Mouse (Mus musculus): ENCODE data around the gene Arrb1. TPM values are rescaled to one million over a fixed set of nuclear protein-coding genes. Genes with fewer than 3 reads are reported as not detected.

The Arrb1 gene
- polyA plus RNA-seq, 1 experiment from 2014 or later, result 14.5 TPM

- 32% methylated on average over 6 of the region's 6 CpGs for WGBS
- Histone ChIP-seq H3K9ac (no peak overlapping the region), H3K36me3 (peaks cover 7% of the 10 kb centered on the region), H3K27me3 (replicated peaks) (peaks cover 13% of the 10 kb centered on the region; the same call in 1 of the 2 replicates), H3K27ac (ENCODE audit: poor library complexity, severe bottlenecking) (peak overlapping the region; percentile 45; the same call in 1 of the 2 replicates), H3K4me3 (no peak overlapping the region), H3K4me2 (peak overlapping the region; percentile 38; the same call in 1 of the 2 replicates), H3K4me1 (replicated peaks) (peaks cover 31% of the 10 kb centered on the region), H3K9me3 (replicated peaks) (no peaks in the 10 kb centered on the region)
- ATAC-seq (ENCODE audit: insufficient number of reproducible peaks, low FRiP score), result peak; percentile 77
Observed at GRCm38 (mm10) chr7:99580247-99580646, 45.0 kb downstream of the Arrb1 start.

GRCm38 (mm10) chr7:99582306-99582705 lies 47.0 kb downstream of the Arrb1 start:
- Histone ChIP-seq H3K36me3 (peaks cover 15% of the 10 kb centered on the region), H3K27ac (ENCODE audit: poor library complexity, severe bottlenecking) (no peak overlapping the region), H3K27me3 (replicated peaks) (peaks cover 13% of the 10 kb centered on the region; the same call in 1 of the 2 replicates), H3K9ac (no peak overlapping the region), H3K4me2 (no peak overlapping the region), H3K4me1 (replicated peaks) (peaks cover 31% of the 10 kb centered on the region), H3K4me3 (no peak overlapping the region), H3K9me3 (replicated peaks) (no peaks in the 10 kb centered on the region)
- no peak for ATAC-seq (ENCODE audit: insufficient number of reproducible peaks, low FRiP score)
- 49% methylated on average over 7 of the region's 7 CpGs for WGBS

DNA sequence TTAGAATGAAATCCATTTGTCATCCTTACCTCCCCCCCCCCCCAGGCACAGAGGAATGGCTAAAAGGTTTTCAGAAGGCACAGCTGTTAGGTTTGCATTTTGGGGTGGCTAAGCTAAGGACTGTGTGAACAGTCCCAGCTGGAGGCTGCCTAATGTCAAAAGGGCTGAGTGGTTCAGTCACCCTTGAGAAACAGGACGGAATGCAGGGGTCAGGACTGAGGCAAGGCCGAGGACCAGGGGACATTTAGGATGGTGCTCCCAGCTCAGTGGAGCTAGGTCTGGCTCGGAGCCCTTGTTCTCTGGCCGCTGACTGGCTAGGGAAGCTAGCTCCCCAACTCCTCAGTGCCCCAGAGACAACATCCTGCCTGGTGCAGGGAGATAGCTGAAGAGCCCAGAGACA lies 47.6 kb downstream of the Arrb1 start:
- WGBS, result 59% methylated on average over 4 of the region's 4 CpGs
- ATAC-seq (ENCODE audit: insufficient number of reproducible peaks, low FRiP score), result no peak
- Histone ChIP-seq H3K27me3 (replicated peaks) (peaks cover 13% of the 10 kb centered on the region; the same call in 1 of the 2 replicates), H3K9ac (no peak overlapping the region), H3K27ac (ENCODE audit: poor library complexity, severe bottlenecking) (no peak overlapping the region), H3K36me3 (peaks cover 17% of the 10 kb centered on the region), H3K4me1 (replicated peaks) (peaks cover 31% of the 10 kb centered on the region), H3K4me3 (no peak overlapping the region), H3K9me3 (replicated peaks) (no peaks in the 10 kb centered on the region), H3K4me2 (no peak overlapping the region)

DNA sequence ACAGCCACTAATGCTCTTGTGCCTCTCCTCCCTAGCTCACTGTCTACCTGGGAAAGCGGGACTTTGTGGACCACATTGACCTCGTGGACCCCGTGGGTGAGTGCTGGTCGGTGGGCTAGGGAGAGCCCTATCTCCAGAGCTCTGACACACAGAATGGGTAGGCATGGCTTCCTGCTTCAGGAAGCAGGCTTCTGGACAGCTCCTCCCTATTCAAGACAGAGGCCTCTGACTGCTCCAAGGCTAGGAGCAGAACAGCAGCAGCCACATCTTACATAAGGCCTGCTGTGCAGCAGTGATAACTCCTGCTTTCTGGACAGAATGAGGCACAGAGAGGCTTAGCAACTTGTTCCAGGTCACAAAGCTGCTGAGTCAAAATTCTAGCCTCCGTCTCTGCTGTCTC lies 48.4 kb downstream of the Arrb1 start:
- no peak overlapping the region for H3K4me3 ChIP-seq
- H3K4me1 ChIP-seq (replicated peaks), result peaks cover 31% of the 10 kb centered on the region
- no peak overlapping the region for H3K9ac ChIP-seq
- H3K27ac ChIP-seq (ENCODE audit: poor library complexity, severe bottlenecking), result no peak overlapping the region
- ATAC-seq (ENCODE audit: insufficient number of reproducible peaks, low FRiP score), result no peak
- no peak overlapping the region for H3K4me2 ChIP-seq
- WGBS, result 69% methylated on average over 5 of the region's 5 CpGs
- no peaks in the 10 kb centered on the region for H3K9me3 ChIP-seq (replicated peaks)
- peaks cover 13% of the 10 kb centered on the region; the same call in 1 of the 2 replicates for H3K27me3 ChIP-seq (replicated peaks)
- H3K36me3 ChIP-seq, result peaks cover 24% of the 10 kb centered on the region

DNA sequence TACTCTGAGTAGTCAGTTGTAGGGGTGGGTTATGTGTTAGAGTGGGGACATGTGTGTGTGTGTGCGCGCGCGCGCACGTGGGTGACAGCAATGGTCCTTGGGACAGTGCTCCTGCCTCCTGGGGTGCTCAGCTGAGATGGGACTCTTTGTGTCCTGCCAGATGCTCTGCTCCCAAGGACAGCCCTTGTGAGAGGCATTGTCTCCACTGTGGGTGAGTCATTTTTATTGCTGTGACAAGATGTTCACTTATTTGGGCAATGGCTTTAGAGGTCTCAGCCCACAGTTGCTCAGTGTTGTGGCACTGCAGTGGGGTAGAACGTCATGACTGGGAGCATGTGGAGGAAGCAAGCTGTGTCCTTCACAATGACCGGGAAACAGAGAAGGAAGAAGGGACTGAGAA lies 50.7 kb downstream of the Arrb1 start:
- 90% methylated on average over 8 of the region's 8 CpGs for WGBS
- no peak overlapping the region for H3K4me3 ChIP-seq

GRCm38 (mm10) chr7:99590064-99590463 lies 54.8 kb downstream of the Arrb1 start:
- no peak overlapping the region for H3K4me2 ChIP-seq
- no peak overlapping the region for H3K9ac ChIP-seq
- no peak overlapping the region for H3K27ac ChIP-seq (ENCODE audit: poor library complexity, severe bottlenecking)
- 20% methylated on average over 3 of the region's 3 CpGs for WGBS
- H3K4me3 ChIP-seq, result no peak overlapping the region
- H3K36me3 ChIP-seq, result peaks cover 60% of the 10 kb centered on the region
- no peak for ATAC-seq (ENCODE audit: insufficient number of reproducible peaks, low FRiP score)
- no peaks in the 10 kb centered on the region for H3K27me3 ChIP-seq (replicated peaks)
- no peaks in the 10 kb centered on the region for H3K9me3 ChIP-seq (replicated peaks)
- 0 out of 2 replicates have a peak, but pooled peaks cover 6% of the 10 kb centered on the region for H3K4me1 ChIP-seq (replicated peaks)

More for the DNA sequence above, 50.7 kb downstream of the Arrb1 start:
- Histone ChIP-seq H3K9me3 (replicated peaks) (no peaks in the 10 kb centered on the region), H3K9ac (no peak overlapping the region), H3K4me2 (no peak overlapping the region), H3K4me1 (replicated peaks) (peaks cover 11% of the 10 kb centered on the region), H3K27me3 (replicated peaks) (no peaks in the 10 kb centered on the region), H3K27ac (ENCODE audit: poor library complexity, severe bottlenecking) (no peak overlapping the region), H3K36me3 (peaks cover 30% of the 10 kb centered on the region)
- no peak for ATAC-seq (ENCODE audit: insufficient number of reproducible peaks, low FRiP score)

DNA sequence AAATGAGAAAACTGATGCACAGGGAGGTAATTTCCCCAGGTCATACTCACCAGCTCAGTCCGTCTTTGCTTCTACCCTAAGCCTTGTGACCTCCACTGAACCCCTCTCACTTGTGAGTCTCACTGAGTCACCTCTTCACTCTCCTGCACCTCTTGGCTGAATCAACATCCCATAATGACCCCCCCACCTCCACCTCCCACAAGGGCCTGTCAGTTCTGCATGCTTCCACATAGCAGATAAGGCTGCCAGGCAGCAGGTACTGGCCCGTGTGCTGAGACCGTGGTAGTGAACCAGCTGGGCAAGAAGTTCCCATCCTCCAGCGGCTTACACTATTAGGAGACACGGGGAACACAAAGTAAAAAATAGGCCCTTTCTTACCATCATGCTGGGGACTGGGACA lies 55.4 kb downstream of the Arrb1 start:
- WGBS, result 81% methylated on average over 5 of the region's 5 CpGs
- peaks cover 61% of the 10 kb centered on the region for H3K36me3 ChIP-seq
- no peak overlapping the region for H3K4me2 ChIP-seq
- no peak for ATAC-seq (ENCODE audit: insufficient number of reproducible peaks, low FRiP score)
- no peak overlapping the region for H3K9ac ChIP-seq
- H3K4me3 ChIP-seq, result no peak overlapping the region
- H3K9me3 ChIP-seq (replicated peaks), result no peaks in the 10 kb centered on the region
- H3K4me1 ChIP-seq (replicated peaks), result 0 out of 2 replicates have a peak, but pooled peaks cover 6% of the 10 kb centered on the region
- H3K27ac ChIP-seq (ENCODE audit: poor library complexity, severe bottlenecking), result no peak overlapping the region
- no peaks in the 10 kb centered on the region for H3K27me3 ChIP-seq (replicated peaks)

DNA sequence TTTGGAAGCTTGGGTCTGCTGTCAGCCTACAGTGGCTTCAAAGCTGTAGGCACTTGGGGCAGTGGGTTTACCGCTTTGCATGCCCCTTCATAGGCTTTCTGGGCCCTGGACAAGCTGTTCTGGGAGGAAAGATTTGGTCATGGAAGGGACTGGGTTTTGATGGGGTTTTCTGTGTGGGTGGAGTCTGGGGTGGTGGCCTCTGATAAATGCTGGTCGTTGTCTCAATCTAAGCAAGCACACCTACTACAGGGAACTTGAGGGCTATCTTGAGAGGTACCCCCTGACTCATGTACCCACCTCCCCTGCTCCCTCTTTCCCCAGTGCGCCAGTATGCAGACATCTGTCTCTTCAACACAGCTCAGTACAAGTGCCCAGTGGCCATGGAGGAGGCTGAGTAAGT lies 57.4 kb downstream of the Arrb1 start:
- Histone ChIP-seq H3K4me3 (no peak overlapping the region), H3K4me2 (no peak overlapping the region), H3K4me1 (replicated peaks) (0 out of 2 replicates have a peak, but pooled peaks cover 6% of the 10 kb centered on the region), H3K27me3 (replicated peaks) (no peaks in the 10 kb centered on the region), H3K36me3 (peaks cover 67% of the 10 kb centered on the region), H3K27ac (ENCODE audit: poor library complexity, severe bottlenecking) (no peak overlapping the region), H3K9me3 (replicated peaks) (no peaks in the 10 kb centered on the region), H3K9ac (no peak overlapping the region)
- 81% methylated on average over 3 of the region's 3 CpGs for WGBS
- ATAC-seq (ENCODE audit: insufficient number of reproducible peaks, low FRiP score), result peak; percentile 35; the same call in 1 of the 2 replicates

- Histone ChIP-seq H3K4me1 (replicated peaks) (0 out of 2 replicates have a peak, but pooled peaks cover 6% of the 10 kb centered on the region), H3K9ac (no peak overlapping the region), H3K4me2 (0 out of 2 replicates have a peak overlapping the region, but pooled peaks have one; percentile 23), H3K27me3 (replicated peaks) (no peaks in the 10 kb centered on the region), H3K9me3 (replicated peaks) (no peaks in the 10 kb centered on the region), H3K27ac (ENCODE audit: poor library complexity, severe bottlenecking) (peak overlapping the region; percentile 58), H3K36me3 (peaks cover 69% of the 10 kb centered on the region), H3K4me3 (peak overlapping the region; percentile 22; the same call in 1 of the 2 replicates)
- 68% methylated on average over 15 of the region's 15 CpGs for WGBS
- ATAC-seq (ENCODE audit: insufficient number of reproducible peaks, low FRiP score), result peak; percentile 91
Observed at GRCm38 (mm10) chr7:99593868-99594803, 58.9 kb downstream of the Arrb1 start.

- 71% methylated on average over 4 of the region's 4 CpGs for WGBS
- 0 out of 2 replicates have a peak, but pooled peaks cover 3% of the 10 kb centered on the region for H3K4me1 ChIP-seq (replicated peaks)
- H3K4me3 ChIP-seq, result no peak overlapping the region
Observed at GRCm38 (mm10) chr7:99598722-99599121, 63.5 kb downstream of the Arrb1 start.

DNA sequence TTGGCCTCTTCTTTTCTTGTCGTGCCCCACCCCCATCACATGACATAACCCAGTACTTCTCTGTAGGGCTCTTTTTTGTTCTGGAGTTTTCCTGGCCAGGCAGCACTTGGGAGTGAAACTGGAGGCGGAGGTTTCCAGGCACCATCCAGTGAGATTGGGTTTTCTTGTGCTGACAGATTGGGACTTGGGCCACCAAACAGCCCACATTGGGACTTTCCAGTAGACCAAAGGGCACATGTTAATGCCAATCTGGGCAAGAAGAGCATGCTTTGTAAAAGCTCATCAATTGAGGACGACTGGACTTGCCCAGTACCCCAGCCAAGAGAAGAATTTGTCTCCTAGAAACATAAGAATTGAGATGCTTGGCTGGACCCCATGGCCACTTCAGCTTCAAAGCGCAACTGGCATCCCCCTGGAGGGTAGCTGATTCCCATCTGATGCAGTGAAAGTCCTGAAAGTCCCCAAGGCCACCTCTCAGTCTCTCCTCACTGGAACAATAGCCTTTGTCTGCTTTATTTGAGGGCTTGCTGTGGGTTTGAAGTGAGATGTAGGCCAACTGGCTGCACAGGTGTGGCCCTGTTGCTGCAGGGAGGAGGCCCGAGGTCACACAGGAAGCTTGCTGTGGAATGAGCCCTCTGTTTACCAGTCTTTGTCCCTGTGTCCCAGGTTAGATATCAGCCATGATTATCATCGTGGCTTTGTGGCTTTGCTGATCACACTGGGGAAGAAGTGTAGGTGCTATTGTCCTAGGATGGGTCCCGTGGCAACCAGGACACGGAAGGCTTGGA lies 68.8 kb downstream of the Arrb1 start:
- Histone ChIP-seq H3K9me3 (replicated peaks) (no peaks in the 10 kb centered on the region), H3K27me3 (replicated peaks) (no peaks in the 10 kb centered on the region), H3K27ac (ENCODE audit: poor library complexity, severe bottlenecking) (no peak overlapping the region), H3K4me3 (no peak overlapping the region), H3K4me2 (no peak overlapping the region), H3K4me1 (replicated peaks) (no peaks in the 10 kb centered on the region), H3K36me3 (peaks cover 40% of the 10 kb centered on the region), H3K9ac (no peak overlapping the region)
- ATAC-seq (ENCODE audit: insufficient number of reproducible peaks, low FRiP score), result no peak
- WGBS, result 85% methylated on average over 8 of the region's 8 CpGs

More at GRCm38 (mm10) chr7:99598722-99599121, 63.5 kb downstream of the Arrb1 start:
- Histone ChIP-seq H3K9me3 (replicated peaks) (no peaks in the 10 kb centered on the region), H3K36me3 (peaks cover 74% of the 10 kb centered on the region), H3K4me2 (no peak overlapping the region), H3K9ac (no peak overlapping the region), H3K27me3 (replicated peaks) (no peaks in the 10 kb centered on the region), H3K27ac (ENCODE audit: poor library complexity, severe bottlenecking) (no peak overlapping the region)
- ATAC-seq (ENCODE audit: insufficient number of reproducible peaks, low FRiP score), result no peak
